Mouse (Mus musculus): ENCODE data around the gene Fxyd5. TPM values are rescaled to one million over a fixed set of nuclear protein-coding genes. Genes with fewer than 3 reads are reported as not detected.
A peak's percentile ranks its signal among the peaks of the same experiment; 100 is the strongest.

The Fxyd5 gene
- total RNA-seq, 2 experiments from 2014 or later: 34.8 to 103 TPM

DNA sequence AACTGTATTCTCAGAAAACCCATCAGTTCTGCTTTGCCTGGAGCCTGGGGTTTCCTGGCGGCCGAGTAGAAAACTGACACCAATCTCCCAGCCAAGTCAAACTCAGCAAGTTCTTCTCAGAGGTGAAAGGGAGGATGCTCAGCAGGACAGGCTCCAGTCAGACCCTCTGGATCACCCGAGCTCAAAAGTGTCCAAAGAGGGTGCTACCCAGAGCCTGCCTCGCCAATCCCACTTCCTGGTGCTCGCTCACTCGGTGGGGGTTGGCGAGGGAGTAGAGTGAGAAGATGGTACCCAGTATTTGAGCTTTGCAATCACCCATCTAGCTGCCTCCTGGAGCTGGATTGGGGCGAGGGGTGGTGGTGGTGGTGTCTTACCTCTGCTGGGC is 1.3 kb downstream of the Fxyd5 start:
- DNase-seq: no peak

DNA sequence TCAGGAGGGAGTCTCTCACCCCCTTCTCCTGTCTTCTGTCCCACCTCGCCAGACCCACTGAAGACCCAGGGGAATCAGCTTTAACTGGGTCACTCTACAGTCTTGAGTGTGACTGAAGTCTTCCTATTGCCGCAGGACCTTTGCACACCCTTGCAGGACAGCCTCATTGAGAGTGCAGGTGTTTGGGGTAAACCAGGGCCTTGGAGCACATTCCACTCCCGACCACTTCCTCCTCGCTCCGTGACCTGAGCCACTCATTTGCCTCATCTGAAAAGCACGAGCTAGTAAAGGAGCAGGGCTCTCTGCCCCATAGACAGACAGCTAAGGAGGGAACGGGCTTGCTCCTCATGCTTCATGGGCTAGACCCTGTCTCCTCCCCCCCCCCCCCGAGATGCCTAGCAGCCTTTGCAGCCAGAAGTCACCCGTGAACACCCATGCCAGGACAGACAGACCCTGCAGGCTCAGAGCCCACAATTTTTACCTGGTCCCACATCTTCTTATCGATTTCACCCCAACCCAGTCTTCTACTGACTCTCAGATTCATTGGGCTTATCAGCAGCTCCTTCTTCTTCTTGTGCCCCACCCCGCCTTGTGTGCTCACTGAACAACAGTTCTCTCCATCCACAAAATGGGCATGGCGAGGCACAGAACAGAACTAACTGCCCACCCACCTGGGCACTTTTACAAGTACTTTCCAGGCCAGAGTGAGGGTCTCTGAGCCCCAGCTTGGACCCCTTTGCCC is 1.8 kb downstream of the Fxyd5 start:
- DNase-seq: no peak

DNA sequence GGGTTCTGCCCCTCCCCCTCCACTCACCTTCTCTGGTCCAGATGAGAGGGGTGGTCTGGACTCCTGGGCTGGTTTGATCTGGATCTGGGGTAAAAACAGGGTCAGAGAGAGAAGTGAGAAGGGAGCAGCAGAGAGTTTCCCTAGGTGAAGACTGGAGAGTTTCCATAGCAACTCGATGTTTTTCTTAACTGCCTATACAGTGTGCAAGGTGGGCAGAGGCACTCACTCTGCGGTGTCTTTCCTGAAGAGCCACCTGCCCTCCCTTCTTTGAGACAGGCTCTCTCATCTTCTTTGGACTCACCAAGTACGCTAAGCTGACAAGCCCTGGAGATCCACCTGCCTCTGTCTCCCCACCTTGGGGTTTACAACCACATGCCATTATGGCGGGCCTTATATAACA is 3.3 kb downstream of the Fxyd5 start:
- DNase-seq: no peak

DNA sequence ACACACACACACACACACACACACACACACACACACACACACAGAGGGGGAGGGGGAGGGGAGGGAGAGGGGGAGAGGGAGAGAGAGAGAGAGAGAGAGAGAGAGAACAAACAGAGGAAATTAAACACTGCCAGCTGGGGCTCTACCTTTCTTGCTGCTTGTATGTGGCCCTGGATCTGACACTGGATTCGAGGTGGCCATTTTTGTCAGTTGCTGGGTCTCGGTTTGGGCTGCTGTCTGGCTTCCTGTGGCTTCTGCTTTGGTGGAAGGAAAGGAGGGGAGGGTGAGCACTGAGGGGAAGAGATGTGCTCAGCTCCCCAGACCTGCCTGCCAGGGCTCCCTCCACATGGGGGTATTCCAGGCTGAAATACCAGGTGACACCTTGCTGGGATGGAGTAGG is 4.6 kb downstream of the Fxyd5 start:
- DNase-seq: no peak

DNA sequence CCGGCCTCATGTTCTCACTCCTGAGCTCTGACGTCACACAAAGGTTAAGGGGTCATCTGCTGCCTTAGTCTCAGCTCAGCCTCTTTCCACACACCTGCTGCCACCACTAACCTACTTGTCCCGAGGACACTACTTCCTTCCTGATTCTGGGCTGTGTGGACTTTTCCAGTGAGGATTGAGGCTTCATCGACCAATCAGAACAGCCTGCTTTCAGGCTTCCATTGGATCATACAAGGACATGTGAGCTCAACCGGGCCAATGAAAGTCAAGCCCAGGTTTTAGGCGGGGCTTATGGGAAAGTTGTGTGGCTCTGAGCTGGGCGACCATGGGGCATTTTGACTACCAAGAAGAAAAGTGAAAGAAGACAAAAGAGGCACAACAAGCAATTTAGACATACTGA is 5.4 kb downstream of the Fxyd5 start:
- DNase-seq: no peak

DNA sequence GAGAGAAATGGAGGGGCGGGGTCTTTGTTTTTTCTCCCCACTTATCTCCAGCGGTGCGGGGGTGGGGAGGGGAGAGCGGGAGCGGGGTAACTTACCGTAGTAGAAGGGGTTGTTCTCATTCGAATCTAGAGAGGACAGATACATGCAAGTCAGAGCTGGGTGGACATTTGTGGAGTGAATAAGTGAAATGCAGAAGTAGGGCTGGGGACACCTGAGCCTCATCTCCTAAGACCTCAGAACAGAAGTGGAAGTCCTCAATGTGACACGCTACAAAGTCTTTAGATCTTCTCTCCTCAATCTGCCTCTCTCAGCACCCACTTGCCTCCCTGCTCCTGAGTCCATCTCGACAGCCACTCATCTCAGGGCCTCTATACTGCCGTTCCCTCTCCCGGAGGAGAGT is 7.0 kb downstream of the Fxyd5 start:
- DNase-seq: no peak

DNA sequence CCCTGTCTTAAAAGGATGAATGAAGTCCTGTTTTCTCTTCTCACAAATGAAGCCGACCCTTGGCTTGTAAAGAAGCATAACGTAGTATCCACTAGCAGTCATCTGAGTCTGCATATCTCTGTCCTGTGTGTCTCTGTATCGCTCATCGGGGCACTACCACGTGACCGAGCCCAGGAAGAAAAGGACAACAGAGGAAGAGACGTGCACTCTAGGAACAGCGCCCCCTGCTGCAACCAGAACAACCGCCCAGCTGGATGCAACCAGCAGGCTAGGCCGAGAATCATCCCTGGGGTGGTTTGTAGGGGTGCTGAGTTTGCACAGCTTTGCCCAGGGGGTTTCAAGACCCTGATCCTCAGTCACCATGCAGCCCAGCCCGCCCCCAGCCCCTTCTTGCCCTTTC is 7.5 kb downstream of the Fxyd5 start:
- peak in 1 of 2 experiments; percentile 59 for DNase-seq

DNA sequence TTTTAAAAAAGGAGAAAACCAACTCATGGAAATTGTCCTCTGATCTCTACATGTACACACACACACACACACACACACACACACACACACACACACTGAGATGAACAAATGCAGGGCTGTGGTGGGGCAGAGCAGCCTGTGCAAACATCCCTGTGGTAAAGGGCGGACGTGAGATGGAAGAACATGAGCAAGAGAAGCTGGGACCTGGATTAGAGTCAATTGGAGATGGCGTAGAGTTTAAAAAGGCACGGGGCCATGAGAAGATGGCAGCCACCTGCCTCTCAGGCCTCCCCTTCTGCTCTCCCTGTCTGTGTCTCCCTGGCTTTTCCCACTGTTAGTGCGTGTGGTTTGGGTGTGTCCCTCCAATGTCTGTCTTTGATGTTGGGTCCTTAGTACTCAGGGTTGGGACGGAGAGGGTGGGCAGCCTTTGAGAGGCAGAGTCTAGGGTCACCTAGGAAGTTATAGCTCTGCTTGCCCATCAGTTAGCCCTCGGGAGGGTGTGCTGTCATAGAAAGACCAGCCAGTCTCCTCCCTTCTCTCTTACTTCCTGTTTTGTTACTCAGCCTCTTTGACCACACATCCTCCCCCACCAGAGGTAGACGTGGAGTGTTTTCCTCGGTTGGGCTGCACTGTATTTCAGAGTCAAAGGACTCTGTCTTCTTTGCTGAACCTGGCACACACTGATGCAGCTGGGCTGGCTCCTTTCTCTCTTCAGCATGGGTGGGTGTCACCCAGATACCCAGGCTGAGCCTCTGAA is 8.7 kb downstream of the Fxyd5 start:
- DNase-seq: no peak

DNA sequence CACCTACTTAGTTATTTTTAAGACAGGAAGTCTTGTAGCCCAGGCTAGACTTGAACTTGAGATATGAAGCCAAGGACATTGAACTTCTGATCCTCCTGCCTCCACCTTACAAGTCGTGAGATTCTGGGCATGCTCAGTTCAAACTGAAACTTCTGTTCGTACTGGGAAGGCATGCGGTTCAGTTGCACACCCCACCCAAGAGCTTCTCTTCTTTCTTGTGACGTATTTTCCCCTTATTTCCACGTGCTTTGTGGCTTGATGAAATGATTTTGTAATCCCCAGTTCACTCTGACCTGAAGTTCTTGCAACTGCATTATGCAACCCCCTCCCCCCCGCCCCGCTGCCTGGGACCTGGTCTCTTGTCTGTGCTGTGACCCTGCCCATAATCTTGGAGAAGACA is 10.6 kb downstream of the Fxyd5 start:
- no peak for DNase-seq

DNA sequence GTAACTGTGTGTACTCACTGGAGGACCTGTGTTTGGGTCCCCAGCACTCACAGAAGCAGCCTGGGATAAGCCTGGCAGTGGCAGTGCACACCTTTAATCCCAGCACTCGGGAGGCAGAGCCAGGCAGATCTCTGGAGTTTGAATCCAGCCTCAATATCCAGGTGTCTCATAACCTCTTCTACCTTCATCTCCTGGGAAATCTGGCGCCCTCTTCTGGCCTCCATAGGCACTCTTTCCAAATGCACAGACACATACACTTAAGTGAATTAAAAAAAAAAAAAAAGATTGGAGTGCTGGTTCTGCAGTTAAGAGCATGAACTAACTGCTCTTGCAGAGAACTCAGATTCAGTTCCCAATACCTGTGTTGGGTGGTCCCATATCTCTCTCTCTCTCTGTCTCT is 11.6 kb downstream of the Fxyd5 start:
- DNase-seq: no peak

DNA sequence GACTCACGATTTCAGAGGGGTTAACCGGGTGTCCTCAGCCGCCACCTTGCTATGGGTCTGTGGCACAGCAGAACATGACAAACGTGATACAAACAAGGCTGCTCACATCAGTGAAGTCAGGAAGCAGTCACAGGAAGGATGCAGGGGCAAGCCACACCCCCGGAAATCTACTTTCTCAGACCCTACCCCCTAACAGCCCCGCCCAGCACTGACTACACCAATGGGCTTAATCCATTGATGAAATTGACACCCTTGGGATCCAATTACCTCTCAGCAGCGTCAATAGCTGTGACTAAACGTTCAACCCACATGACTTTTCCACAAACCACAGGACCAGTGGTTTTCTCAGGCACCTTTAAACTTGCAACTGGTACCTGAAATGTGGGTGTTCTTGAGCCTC is 13.7 kb downstream of the Fxyd5 start:
- no peak for DNase-seq

DNA sequence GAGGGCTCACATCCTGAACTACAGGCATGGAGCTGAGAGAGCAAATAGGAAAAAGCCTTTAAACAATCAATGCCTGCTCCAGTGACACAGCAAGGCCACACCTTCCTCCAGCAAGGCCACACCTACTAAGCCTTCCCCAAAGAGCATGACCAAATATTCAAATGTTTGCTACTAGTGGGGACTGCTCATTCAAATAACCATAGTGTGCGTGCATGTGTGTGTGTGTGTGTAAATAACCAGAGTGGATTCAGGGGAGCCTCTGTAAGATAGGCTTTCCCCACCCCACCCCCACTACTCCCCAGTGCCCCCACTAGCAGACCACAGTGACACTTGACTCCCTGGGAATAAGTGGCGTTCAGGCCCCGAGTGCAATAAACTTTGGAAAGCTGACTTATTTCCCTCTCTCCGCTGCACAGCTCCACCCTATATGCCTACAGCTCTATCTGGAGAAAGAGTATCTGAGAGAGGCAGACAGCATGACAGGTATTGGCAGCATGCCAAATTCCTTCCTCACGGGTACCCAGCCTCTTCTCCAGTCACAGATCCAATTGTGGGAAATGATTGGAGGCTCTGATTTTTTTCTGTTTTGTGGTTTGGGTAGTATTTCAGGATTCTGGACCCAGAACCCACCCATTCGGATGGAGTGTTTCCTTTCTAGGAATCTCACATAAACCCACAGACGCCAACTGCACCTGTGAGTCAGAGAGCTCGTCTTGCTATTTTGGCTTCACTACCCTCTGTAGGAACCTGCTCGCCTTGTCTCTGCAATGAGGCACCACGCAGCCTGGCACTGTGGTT is 25.0 kb downstream of the Fxyd5 start:
- peak; percentile 52 to 60 for DNase-seq

DNA sequence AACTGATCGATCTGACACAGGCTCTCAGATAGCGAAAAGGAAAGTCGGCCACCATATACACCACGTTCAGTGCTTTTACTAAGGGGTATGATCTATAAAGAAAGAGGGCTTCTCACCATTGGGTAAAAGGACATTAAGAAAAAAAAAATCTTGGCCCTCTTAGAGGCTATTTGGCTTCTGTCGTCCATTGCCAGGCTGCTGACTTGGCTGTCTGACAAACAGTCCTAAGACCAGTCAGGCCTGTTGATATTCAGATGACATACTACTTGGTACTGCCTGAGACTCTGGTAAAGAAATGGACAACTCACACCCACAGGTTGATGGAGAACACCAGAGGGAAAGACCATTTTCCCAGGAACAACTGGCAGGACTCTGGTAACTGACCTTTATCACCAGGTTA is 29.3 kb downstream of the Fxyd5 start:
- DNase-seq: no peak

DNA sequence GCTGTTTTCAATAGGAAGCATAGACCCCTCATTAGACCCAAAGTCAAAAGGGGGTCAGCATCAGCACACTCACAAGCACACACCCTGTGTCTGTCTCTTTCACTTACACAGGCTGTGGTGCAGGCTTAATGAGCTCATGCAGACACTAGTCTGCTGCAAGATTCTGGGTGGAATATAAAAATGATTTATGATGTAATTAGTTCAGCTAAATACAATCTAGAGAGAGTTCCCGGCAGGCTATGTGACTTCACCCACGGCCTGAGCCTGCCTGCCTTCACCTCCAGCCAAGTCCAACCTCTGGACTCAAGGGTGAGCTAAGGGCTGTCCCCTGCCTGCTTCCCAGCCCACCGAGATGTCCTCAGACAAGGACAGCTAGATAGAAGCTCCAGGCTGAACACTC is 33.4 kb downstream of the Fxyd5 start:
- DNase-seq: no peak

DNA sequence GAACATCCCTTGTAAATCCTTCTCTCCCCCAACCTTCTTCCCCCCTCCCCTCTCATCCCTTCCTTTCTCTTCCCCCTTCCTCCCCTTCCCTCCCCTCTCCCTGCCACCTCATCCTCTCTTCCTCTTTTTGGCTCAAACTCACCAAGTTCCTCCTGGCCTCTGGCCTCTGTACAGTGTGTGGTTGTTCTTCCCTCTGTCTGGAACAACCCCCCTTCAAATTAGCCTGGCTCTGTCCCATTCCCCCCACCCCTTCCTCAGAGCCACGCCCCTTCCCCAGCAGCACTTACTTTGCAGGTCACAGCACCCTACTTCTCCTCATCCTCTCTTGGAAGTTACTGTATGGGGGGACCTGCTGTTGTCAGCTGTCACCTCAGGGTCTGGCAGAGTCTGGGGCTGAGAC is 34.1 kb downstream of the Fxyd5 start:
- no peak for DNase-seq

DNA sequence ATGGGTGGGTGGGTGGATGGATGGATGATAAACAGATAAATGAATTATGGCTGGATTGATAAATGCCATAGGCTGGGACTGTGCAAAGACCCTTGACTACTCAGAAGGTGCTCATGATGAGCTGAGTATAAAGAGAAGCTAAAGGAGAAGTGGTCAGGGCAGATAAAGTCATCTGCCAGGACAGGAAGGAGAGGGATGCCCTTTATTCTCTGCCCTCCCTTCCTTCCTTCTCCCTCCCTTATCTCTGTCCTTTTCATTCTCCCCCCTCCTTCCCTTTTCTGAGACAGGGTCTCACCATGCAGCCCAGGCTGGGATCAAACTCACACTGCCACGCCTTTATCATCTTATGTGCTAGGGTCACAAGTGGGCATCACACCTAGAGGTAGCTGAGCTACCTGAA is 34.5 kb downstream of the Fxyd5 start:
- no peak for DNase-seq

DNA sequence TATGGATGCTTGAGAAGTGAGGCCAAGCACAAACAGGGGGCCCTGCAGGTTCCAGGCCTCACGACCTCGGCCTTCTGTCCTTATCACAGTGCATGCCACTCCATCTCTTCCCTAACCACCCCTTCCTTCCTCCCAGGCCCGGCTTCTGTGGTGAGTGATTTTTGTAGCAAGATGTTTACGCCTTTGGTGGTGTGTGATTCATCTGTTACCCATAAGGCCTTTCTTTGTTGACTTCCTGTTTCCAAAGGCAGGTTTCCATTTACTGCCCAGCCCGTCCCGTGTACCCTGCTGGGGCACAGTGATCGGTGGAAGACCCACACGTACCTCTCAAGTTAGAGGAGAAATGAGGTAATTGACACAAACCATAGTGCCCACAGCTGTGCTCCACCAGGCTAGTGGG is 39.6 kb downstream of the Fxyd5 start:
- peak; percentile 30 to 36 for DNase-seq

DNA sequence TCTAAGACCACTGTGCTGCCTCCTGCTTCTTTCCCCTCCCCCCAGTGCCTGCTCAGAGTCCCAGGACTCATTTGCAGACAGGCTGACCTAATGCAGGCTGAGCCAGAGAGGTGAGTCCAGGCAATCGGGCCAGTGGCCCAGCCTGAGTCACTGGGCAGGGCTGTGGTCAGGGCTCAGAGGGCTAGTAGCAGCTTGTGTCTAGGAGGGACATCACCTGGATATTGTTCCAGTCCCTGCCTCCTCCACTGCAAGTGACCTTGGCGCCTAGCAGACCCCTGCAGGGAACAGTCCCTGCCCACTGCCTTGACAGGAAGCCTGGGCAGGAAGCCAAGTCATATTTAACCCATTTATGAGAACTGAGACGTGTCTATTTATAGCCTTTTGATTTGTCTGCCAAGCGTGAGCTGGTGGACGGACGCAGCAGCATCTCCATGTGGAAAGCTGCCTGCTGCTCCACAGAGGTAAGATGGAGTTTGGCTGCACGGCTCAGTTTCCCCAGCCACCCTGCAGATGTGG is 41.7 kb downstream of the Fxyd5 start:
- peak; percentile 70 to 81 for DNase-seq

DNA sequence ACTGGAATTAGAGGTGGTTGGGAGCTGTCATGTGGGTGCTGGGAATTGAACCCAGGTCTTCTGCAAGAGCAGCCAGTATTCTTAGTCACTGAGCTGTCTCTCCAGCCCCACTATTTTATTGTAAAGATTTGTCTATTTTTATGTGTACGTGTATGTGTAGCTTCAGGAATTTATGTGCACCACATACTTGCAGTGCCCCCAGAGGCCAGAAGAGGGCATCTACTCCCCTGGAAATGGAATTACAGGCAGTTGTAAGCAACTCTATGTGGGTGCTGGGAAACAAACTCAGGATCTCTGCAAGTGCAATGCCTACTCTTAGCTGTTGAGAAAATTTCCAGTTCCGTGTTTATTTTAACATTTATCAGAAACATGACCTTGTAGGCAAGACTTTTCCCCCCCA is 45.8 kb downstream of the Fxyd5 start:
- no peak for DNase-seq

DNA sequence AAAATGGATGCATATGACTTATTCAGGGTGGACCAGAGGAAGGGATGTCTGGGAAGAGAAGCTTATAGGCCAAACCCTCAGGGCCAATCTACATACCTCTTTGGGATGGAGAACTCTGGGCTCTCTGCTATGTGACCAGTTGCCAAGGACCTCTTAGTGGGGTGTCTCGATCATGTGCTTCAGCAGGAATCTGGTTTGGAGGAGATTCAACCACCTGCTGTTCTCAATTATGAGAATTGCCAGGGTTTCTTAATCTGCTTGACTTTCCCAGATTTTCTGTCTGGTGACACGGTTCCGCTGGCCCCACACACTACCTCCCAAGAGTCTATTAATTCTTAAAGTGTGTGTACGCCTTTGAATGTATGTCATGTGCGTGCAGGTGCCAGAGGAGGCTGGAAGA is 48.3 kb downstream of the Fxyd5 start:
- no peak for DNase-seq

DNA sequence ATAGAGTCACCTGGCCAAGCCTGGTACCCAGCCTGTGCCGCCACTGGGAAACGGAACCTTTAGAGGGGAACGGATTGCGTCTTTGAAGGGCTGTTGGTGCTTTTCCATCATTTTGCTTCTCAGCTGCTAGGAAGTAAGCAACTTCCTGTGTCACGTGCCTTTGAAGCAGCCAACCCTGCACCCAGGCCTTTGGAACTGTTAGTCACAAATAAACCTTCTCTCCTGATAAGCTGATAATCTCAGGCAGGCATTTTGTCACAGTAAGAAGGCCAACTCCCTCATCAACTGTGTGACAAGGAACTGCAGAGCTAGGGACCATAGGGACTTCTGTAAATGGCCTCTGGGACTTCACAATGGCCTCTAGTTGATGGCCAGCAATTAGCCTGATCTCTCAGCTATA is 50.1 kb downstream of the Fxyd5 start:
- no peak for DNase-seq

DNA sequence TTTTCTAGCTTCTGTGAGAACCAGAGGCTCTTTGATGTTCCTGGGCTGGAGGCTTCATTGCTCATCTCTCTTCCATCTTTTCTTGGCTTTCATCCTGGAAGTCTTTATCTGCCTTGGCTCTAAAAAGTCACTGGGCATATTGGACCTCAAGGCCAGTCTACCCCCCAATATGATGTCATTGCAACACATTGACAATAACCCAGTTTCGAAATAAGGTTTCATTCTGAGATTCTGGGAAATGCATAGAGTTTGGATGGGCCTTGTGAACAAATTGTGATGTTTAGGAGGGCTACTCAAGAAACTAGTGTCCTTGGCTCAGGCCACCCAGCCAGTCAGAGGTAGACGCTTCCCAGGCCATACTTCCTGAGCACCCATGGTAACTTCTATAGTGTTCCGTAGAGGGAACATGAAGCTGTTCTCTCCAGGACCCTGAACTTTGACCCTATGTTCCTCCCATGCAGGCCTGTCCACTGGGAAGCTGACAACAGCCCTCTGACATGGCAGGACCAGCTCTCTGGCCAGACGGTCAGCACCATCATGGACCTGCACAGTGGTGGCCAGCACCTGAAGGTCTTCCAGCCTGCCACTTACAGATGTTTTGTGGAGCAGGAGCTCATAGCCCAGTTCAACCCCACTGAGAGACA is 53.6 kb downstream of the Fxyd5 start:
- DNase-seq: peak; percentile 41 to 44
